Mouse (Mus musculus) bone marrow, adult 2 months (tissue): ENCODE measurements around the gene Esrrg.

Experiments used
- CTCF ChIP-seq: fragments of 200-500 bp; IDR thresholded peaks from 2 replicates; pipeline ENCODE4 v1.5.1; 2011; ENCODE audit warnings: low read length, control low read depth; ENCODE audit not compliant: control insufficient read depth, insufficient read depth
- POLR2A ChIP-seq: fragments of 200-500 bp; IDR thresholded peaks from 2 replicates; pipeline ENCODE4 v1.6.1; 2011; ENCODE audit warnings: low read depth, mild to moderate bottlenecking, control low read depth, low read length, borderline replicate concordance; ENCODE audit not compliant: control insufficient read depth

DNA sequence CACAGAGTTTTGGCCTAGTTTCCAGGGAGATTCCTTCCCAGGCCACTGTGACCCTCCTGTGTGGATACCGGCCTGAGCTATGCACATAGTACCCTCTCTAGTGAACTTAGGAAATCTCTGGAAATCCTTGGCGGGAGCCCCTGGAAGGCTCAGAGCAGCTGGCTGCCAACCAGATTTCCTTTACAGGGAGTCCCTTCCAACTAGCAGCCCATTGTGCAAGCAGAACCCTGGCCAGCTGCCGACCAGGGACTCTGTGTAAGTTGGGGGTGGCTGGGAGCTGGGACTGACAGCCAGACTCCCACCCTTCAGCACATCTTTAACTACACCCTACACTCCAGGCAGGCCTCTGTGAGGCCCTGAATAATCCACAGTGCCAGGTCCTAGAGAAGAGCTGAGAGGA is 509.5 kb downstream of the Esrrg start:
- no peak for TF ChIP-seq CTCF
- no peak for TF ChIP-seq POLR2A
